Comparison of ENCODE assay signal across 26 mouse cellular contexts in genomic region chr2:20928454-20928853, GRCm38 (mm10).
"Had no signal": no experiment of that assay in that cellular context is flagged by ENCODE, and none has a peak within 500 bp of the region (broad histone marks: within the 10 kb centered on the region; RNA-seq: fewer than 3 reads in every experiment).

No protein-coding gene starts in this region.

- H3K27ac ChIP-seq: gastrocnemius, adult 2 months; heart, embryonic 10.5 days; hindbrain, embryonic 10.5 days; hindbrain, embryonic 12.5 days; hindbrain, embryonic 14.5 days; intestine, embryonic 15.5 days; layer of hippocampus, adult 2 months; limb, embryonic 10.5 days; limb, embryonic 12.5 days; liver, embryonic 13.5 days had no signal

- H3K4me2 ChIP-seq: heart, embryonic 12.5 days; hindbrain, embryonic 12.5 days; hindbrain, embryonic 14.5 days; intestine, embryonic 15.5 days; limb, embryonic 12.5 days; liver, embryonic 11.5 days; liver, embryonic 13.5 days had no signal

- H3K27me3 ChIP-seq: heart, embryonic 12.5 days; hindbrain, embryonic 12.5 days; intestine, embryonic 15.5 days; limb, embryonic 12.5 days; liver, embryonic 13.5 days had no signal

- H3K36me3 ChIP-seq: heart, embryonic 10.5 days; heart, embryonic 12.5 days; hindbrain, embryonic 10.5 days; hindbrain, embryonic 12.5 days; intestine, embryonic 15.5 days; limb, embryonic 10.5 days; limb, embryonic 12.5 days; liver, embryonic 13.5 days had no signal

- H3K4me1 ChIP-seq: hindbrain, embryonic 12.5 days; limb, embryonic 10.5 days; limb, embryonic 12.5 days had no signal

- ATAC-seq: hindbrain, embryonic 16.5 days; inflammation-experienced regulatory T-cells, adult 6 months; intestine, embryonic 15.5 days; intestine, postnatal 0 days had no signal

- H3K4me3 ChIP-seq: gastrocnemius, adult 2 months; heart, embryonic 10.5 days; heart, embryonic 12.5 days; hindbrain, embryonic 10.5 days; hindbrain, embryonic 12.5 days; intestine, embryonic 15.5 days; layer of hippocampus, adult 2 months; limb, embryonic 10.5 days; limb, embryonic 12.5 days; liver, embryonic 13.5 days had no signal

- H3K9ac ChIP-seq: heart, embryonic 12.5 days; hindbrain, embryonic 12.5 days; hindbrain, embryonic 14.5 days; intestine, embryonic 15.5 days; limb, embryonic 12.5 days; liver, embryonic 13.5 days had no signal

- H3K9me3 ChIP-seq: heart, embryonic 10.5 days; heart, embryonic 12.5 days; hindbrain, embryonic 10.5 days; hindbrain, embryonic 12.5 days; intestine, embryonic 15.5 days; limb, embryonic 10.5 days; limb, embryonic 12.5 days; liver, embryonic 13.5 days had no signal

- DNase-seq: gastrocnemius, adult 2 months; gastrocnemius, postnatal 10 days; gastrocnemius, postnatal 25 days; heart, adult 18-20 months; heart, postnatal 10 days; heart, postnatal 4 days; kidney, adult 18-20 months; kidney, adult 8-10 months; kidney, postnatal 10 days; kidney, postnatal 25 days; kidney, postnatal 4 days; liver; liver, embryonic 13.5 days had no signal
